Mouse (Mus musculus) limb, embryonic 10.5 days (tissue): ENCODE data around the gene Abce1. TPM values are rescaled to one million over a fixed set of nuclear protein-coding genes. Genes with fewer than 3 reads are reported as not detected.
"Not testable (repeated sequence)": the region's sequence is repeated elsewhere in the genome, so short reads cannot be mapped to it uniquely, and the experiment has no call there.

Source experiments
- DNase-seq: peaks from one replicate; pipeline ENCODE4 v3.0.0-alpha.2; 2017; ENCODE audit warnings: low spot score
- H3K27ac ChIP-seq: fragments of 300-500 bp; sonication (generic); 2 replicates; pipeline ENCODE4 v1.5.1; 2016; ENCODE audit warnings: mild to moderate bottlenecking
- H3K27me3 ChIP-seq: fragments of 300-500 bp; sonication (generic); 2 replicates; pipeline ENCODE4 v1.6.1; 2016; ENCODE audit warnings: low read depth, mild to moderate bottlenecking; ENCODE audit not compliant: poor library complexity, severe bottlenecking
- H3K36me3 ChIP-seq: fragments of 300-500 bp; sonication (generic); 2 replicates; pipeline ENCODE4 v1.6.1; 2016; ENCODE audit warnings: mild to moderate bottlenecking, moderate library complexity
- H3K4me1 ChIP-seq: fragments of 300-500 bp; sonication (generic); 2 replicates; pipeline ENCODE4 v1.6.1; 2016
- H3K4me3 ChIP-seq: fragments of 300-500 bp; sonication (generic); 2 replicates; pipeline ENCODE4 v1.5.1; 2016; ENCODE audit warnings: mild to moderate bottlenecking, moderate library complexity
- H3K9me3 ChIP-seq: fragments of 300-500 bp; sonication (generic); replicated peaks from 2 replicates; pipeline ENCODE4 v1.6.1; 2016; ENCODE audit warnings: mild to moderate bottlenecking
- WGBS: fragments of 180-500 bp; shearing (Covaris S2); methylation state at CpG from one replicate; pipeline ENCODE4 v1.1.7; 2016; 5-methylcytosine and 5-hydroxymethylcytosine counted together
- polyA plus RNA-seq: library from polyadenylated mRNA; unstranded; fragments of >200 nt; fragmentation: Nextera tagmentation; extraction: Ambion mirVana; gene quantifications from 2 replicates; pipeline ENCODE4 v1.2.1, GENCODE M21; 2016

Abce1 gene
- 136 and 143 TPM in 2 replicates for polyA plus RNA-seq

- Histone ChIP-seq H3K36me3 (peaks cover 32% of the 10 kb centered on the region), H3K9me3 (no peaks in the 10 kb centered on the region), H3K27me3 (no peaks in the 10 kb centered on the region), H3K27ac (peak within 1 kb of the TSS; percentile 92), H3K4me3 (peak within 1 kb of the TSS; percentile 79), H3K4me1 (peaks cover 12% of the 10 kb centered on the region)
- WGBS = under 1% methylated on average over 73 of the region's 73 CpGs
- peak; percentile 99 for DNase-seq
Observed at GRCm38 (mm10) chr8:79711064-79711961, at the start of gene Abce1, which contains the start of gene Anapc10. TSS of gene Abce1 (minus strand) at chr8:79711740. TSS of gene Anapc10 (plus strand) at chr8:79711820.

- Histone ChIP-seq H3K4me3 (no peak overlapping the region), H3K27me3 (no peaks in the 10 kb centered on the region), H3K27ac (no peak overlapping the region), H3K9me3 (no peaks in the 10 kb centered on the region), H3K36me3 (peaks cover 2% of the 10 kb centered on the region; the same call in 1 of the 2 replicates), H3K4me1 (no peaks in the 10 kb centered on the region)
- WGBS = 73% methylated on average over 2 of the region's 2 CpGs
- no peak for DNase-seq
Observed at GRCm38 (mm10) chr8:79750305-79750704, 38.8 kb upstream of the Abce1 start.

GRCm38 (mm10) chr8:79748591-79748990 is 37.1 kb upstream of the Abce1 start:
- Histone ChIP-seq H3K27ac (no peak overlapping the region), H3K4me3 (no peak overlapping the region), H3K36me3 (peaks cover 2% of the 10 kb centered on the region; the same call in 1 of the 2 replicates), H3K27me3 (no peaks in the 10 kb centered on the region), H3K9me3 (no peaks in the 10 kb centered on the region), H3K4me1 (no peaks in the 10 kb centered on the region)
- DNase-seq = no peak
- 80% methylated on average over 4 of the region's 4 CpGs for WGBS

- Histone ChIP-seq H3K36me3 (peaks cover 2% of the 10 kb centered on the region; the same call in 1 of the 2 replicates), H3K9me3 (no peaks in the 10 kb centered on the region), H3K4me1 (no peaks in the 10 kb centered on the region), H3K27me3 (no peaks in the 10 kb centered on the region), H3K27ac (no peak overlapping the region), H3K4me3 (no peak overlapping the region)
- no peak for DNase-seq
- 84% methylated on average over 2 of the region's 2 CpGs for WGBS
Observed at GRCm38 (mm10) chr8:79748171-79748570, 36.6 kb upstream of the Abce1 start.

GRCm38 (mm10) chr8:79734304-79734703 is 22.8 kb upstream of the Abce1 start:
- 32% methylated on average over 2 of the region's 2 CpGs for WGBS
- H3K4me3 ChIP-seq = no peak overlapping the region
- peaks cover 27% of the 10 kb centered on the region for H3K36me3 ChIP-seq
- no peak for DNase-seq
- H3K9me3 ChIP-seq = no peaks in the 10 kb centered on the region
- H3K27ac ChIP-seq = no peak overlapping the region
- H3K4me1 ChIP-seq = no peaks in the 10 kb centered on the region
- no peaks in the 10 kb centered on the region for H3K27me3 ChIP-seq

DNA sequence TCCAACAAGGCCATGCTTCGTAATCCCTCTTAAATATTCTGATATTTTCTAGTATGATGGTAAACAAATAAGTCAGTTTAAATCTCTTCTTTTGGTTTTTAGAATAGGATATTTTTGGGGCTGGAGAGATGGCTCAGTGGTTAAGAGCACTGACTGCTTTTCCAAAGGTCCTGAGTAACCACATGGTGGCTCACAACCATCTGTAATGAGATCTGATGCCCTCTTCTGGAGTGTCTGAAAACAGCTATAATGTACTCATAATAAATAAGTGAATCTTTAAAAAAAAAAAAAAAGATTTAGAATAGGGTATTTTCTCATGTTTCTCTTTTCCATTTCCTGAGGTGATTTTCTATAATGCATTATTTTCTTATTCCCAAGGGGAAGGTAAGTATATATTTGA is 16.4 kb upstream of the Abce1 start:
- DNase-seq = no peak

DNA sequence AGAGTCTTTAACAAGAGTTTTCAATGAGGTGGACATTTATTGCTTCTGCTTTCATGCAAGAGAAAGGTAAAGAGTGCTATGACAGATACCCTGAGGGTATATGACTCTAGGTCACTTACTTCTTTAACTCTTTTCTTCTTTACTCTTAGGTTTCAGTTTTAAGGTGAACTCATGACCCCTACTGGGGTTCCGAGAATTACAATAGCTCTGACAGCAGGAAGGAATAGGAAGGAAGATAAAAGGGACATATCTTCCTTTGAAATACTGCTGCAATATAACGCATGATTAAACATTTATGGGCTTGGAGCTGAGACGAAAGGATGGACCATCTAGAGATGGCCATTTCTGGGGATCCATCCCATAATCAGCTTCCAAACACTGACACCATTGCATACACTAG is 13.0 kb upstream of the Abce1 start:
- H3K36me3 ChIP-seq = peaks cover 47% of the 10 kb centered on the region
- H3K27ac ChIP-seq = no peak overlapping the region
- no peak for DNase-seq
- 0 out of 2 replicates have a peak, but pooled peaks cover 3% of the 10 kb centered on the region for H3K4me1 ChIP-seq
- no peaks in the 10 kb centered on the region for H3K27me3 ChIP-seq
- 75% methylated on average over 3 of the region's 3 CpGs for WGBS
- no peaks in the 10 kb centered on the region for H3K9me3 ChIP-seq
- H3K4me3 ChIP-seq = no peak overlapping the region

More for the DNA sequence above, 16.4 kb upstream of the Abce1 start:
- H3K27me3 ChIP-seq = no peaks in the 10 kb centered on the region
- peaks cover 37% of the 10 kb centered on the region for H3K36me3 ChIP-seq
- H3K27ac ChIP-seq = no peak overlapping the region
- no peaks in the 10 kb centered on the region for H3K9me3 ChIP-seq
- H3K4me1 ChIP-seq = 0 out of 2 replicates have a peak, but pooled peaks cover 3% of the 10 kb centered on the region
- H3K4me3 ChIP-seq = no peak overlapping the region
- 93% methylated on average over 1 of the region's 1 CpGs for WGBS

DNA sequence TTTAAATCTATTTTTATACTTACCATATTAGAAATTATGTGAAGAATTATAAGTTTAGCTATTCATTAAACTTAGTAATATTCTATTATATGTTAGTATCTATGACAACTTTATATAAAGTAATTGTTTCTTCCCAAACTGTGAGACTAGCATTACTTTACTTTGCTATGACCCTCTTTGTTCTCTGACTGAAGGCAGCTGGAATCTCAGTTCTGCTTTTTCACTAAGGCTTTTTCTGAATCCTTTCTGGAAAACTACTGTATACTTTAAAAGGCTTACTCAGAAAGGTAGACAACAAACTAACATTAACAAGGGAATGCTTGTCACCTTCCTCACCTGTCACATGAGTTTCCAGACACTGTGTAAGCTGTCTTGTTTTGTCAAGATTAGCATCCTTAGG is 11.8 kb upstream of the Abce1 start:
- Histone ChIP-seq H3K27me3 (no peaks in the 10 kb centered on the region), H3K27ac (no peak overlapping the region), H3K4me1 (0 out of 2 replicates have a peak, but pooled peaks cover 3% of the 10 kb centered on the region), H3K4me3 (no peak overlapping the region), H3K36me3 (peaks cover 43% of the 10 kb centered on the region), H3K9me3 (no peaks in the 10 kb centered on the region)
- DNase-seq = no peak

DNA sequence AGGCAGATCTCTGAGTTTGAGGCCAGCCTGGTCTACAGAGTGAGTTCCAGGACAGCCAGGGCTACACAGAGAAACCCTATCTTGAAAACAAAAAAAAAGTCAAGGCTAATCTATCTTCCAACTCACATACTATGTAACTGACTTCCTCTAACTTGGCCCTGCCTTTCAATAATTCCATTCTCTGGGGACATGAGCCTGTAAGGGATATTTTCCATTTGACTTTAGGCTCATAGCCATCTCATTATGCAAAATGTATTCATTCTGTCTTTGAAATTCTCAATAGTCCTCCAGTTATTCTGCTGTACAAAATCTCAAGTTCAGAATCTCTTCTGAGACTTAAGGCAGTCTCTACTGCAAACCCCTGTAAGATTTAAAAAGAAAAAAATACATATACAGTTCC is 10.0 kb upstream of the Abce1 start:
- 0 out of 2 replicates have a peak, but pooled peaks cover 3% of the 10 kb centered on the region for H3K4me1 ChIP-seq
- H3K27me3 ChIP-seq = no peaks in the 10 kb centered on the region
- no peak overlapping the region for H3K27ac ChIP-seq
- peaks cover 47% of the 10 kb centered on the region for H3K36me3 ChIP-seq
- DNase-seq = no peak
- H3K4me3 ChIP-seq = no peak overlapping the region
- no peaks in the 10 kb centered on the region for H3K9me3 ChIP-seq

DNA sequence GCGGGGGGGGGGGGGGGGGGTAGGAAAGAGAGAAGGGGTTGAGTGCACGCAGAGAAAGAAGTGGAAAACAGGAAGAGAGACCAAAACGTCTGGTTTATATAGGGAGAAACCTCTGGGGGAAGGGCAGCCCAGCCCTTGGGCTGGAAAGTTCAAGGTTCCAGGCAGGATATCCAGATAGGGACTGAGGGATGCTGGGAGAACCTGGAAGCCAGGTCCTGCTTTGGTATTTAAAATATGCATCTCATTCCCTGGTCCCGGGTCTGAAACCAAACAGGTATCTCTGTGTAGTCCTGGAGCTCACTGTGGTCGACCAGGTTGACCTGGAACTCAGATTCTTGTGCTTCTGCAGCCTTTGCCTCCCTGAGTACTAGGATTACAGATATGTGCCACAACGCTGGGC is 1.1 kb upstream of the Abce1 start:
- no peak for DNase-seq
- H3K9me3 ChIP-seq = no peaks in the 10 kb centered on the region
- peaks cover 12% of the 10 kb centered on the region for H3K4me1 ChIP-seq
- H3K27ac ChIP-seq = no peak overlapping the region
- 64% methylated on average over 4 of the region's 6 CpGs for WGBS
- H3K27me3 ChIP-seq = no peaks in the 10 kb centered on the region
- peak overlapping the region; percentile 79 for H3K4me3 ChIP-seq
- peaks cover 25% of the 10 kb centered on the region for H3K36me3 ChIP-seq

DNA sequence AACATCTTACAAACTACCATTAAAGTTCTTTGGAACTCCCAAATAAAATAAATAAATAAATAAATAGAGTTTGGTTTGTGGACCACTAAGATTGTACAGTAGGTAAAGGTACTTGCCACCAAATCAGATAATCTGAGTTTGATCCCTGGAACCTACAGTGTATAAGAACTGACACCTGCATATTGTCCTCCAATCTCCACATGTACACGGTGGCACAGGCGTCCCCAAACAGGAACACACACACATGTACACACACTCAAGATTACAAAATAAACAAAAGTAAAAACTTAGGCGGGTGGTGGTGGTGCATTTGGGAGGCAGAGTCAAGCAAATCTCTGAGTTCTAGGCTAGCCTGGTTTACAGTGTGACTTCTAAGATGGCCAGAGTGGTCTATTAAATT is 4.9 kb downstream of the Abce1 start:
- H3K9me3 ChIP-seq = no peaks in the 10 kb centered on the region
- 92% methylated on average over 3 of the region's 3 CpGs for WGBS
- peaks cover 65% of the 10 kb centered on the region for H3K36me3 ChIP-seq
- H3K27ac ChIP-seq = no peak overlapping the region
- no peak overlapping the region for H3K4me3 ChIP-seq
- H3K27me3 ChIP-seq = no peaks in the 10 kb centered on the region
- no peak for DNase-seq
- peaks cover 6% of the 10 kb centered on the region; the same call in 1 of the 2 replicates for H3K4me1 ChIP-seq

- Histone ChIP-seq H3K27me3 (no peaks in the 10 kb centered on the region), H3K36me3 (peaks cover 99% of the 10 kb centered on the region), H3K27ac (no peak overlapping the region), H3K4me1 (no peaks in the 10 kb centered on the region), H3K9me3 (no peaks in the 10 kb centered on the region), H3K4me3 (no peak overlapping the region)
- 91% methylated on average over 2 of the region's 2 CpGs for WGBS
- DNase-seq = no peak
Observed at GRCm38 (mm10) chr8:79692531-79692930, 19.0 kb downstream of the Abce1 start.

GRCm38 (mm10) chr8:79685927-79686326 is 25.6 kb downstream of the Abce1 start:
- not testable (repeated sequence) for H3K4me3 ChIP-seq, DNase-seq, H3K4me1 ChIP-seq, H3K9me3 ChIP-seq, H3K27me3 ChIP-seq, H3K27ac ChIP-seq
- WGBS = 95% methylated on average over 5 of the region's 5 CpGs
- peaks cover 99% of the 10 kb centered on the region for H3K36me3 ChIP-seq
